Mouse (Mus musculus) kidney, adult 2 months (tissue): ENCODE results near the gene Tor1b. TPM values are rescaled to one million over a fixed set of nuclear protein-coding genes. Genes with fewer than 3 reads are reported as not detected.
A peak's percentile ranks its signal among the peaks of the same experiment; 100 is the strongest.

Source experiments
- DNase-seq: peaks from one replicate; pipeline ENCODE4 v3.0.0; 2021
- H3K27ac ChIP-seq: fragments of 200-500 bp; 2 replicates; pipeline ENCODE4 v1.5.1; 2012; ENCODE audit warnings: low read depth, low read length, control low read depth, inconsistent platforms; ENCODE audit not compliant: insufficient read depth
- H3K27me3 ChIP-seq: fragments of 200-500 bp; replicated peaks from 2 replicates; pipeline ENCODE4 v1.6.1; 2012; ENCODE audit warnings: mild to moderate bottlenecking, moderate library complexity, low read length, inconsistent platforms; ENCODE audit not compliant: control insufficient read depth, insufficient read depth
- H3K36me3 ChIP-seq: fragments of 200-500 bp; 2 replicates; pipeline ENCODE4 v1.6.1; 2012; ENCODE audit warnings: mild to moderate bottlenecking, moderate library complexity, low read length, inconsistent platforms; ENCODE audit not compliant: control insufficient read depth, insufficient read depth
- H3K4me1 ChIP-seq: fragments of 200-500 bp; 2 replicates; pipeline ENCODE4 v1.6.1; 2011; ENCODE audit warnings: low read length; ENCODE audit not compliant: control insufficient read depth, insufficient read depth
- H3K4me3 ChIP-seq: fragments of 200-500 bp; 2 replicates; pipeline ENCODE4 v1.5.1; 2011; ENCODE audit warnings: mild to moderate bottlenecking, low read depth, low read length, control low read depth; ENCODE audit not compliant: insufficient read depth
- CTCF ChIP-seq: fragments of 200-500 bp; conservative IDR thresholded peaks from 2 replicates; pipeline ENCODE4 v1.5.1; 2011; ENCODE audit warnings: low read depth, mild to moderate bottlenecking, control low read depth, low read length, moderate library complexity, mixed read lengths; ENCODE audit not compliant: insufficient read depth, insufficient read length
- POLR2A ChIP-seq: fragments of 200-500 bp; IDR thresholded peaks from one replicate; pipeline ENCODE4 v1.6.1; 2011; ENCODE audit warnings: low read depth, low read length, control low read depth
- WGBS: fragments of 180-500 bp; shearing (Covaris S2); methylation state at CpG from one replicate; pipeline ENCODE4 v1.1.7; 2018; 5-methylcytosine and 5-hydroxymethylcytosine counted together
- polyA plus RNA-seq: library from polyadenylated mRNA; depleted of rRNA; stranded (reverse); fragments of >200 nt; gene quantifications from 2 replicates; pipeline ENCODE4 v1.2.3, GENCODE M21; 2012

Tor1b gene
- polyA plus RNA-seq, 1 experiment: 22.4 TPM

DNA sequence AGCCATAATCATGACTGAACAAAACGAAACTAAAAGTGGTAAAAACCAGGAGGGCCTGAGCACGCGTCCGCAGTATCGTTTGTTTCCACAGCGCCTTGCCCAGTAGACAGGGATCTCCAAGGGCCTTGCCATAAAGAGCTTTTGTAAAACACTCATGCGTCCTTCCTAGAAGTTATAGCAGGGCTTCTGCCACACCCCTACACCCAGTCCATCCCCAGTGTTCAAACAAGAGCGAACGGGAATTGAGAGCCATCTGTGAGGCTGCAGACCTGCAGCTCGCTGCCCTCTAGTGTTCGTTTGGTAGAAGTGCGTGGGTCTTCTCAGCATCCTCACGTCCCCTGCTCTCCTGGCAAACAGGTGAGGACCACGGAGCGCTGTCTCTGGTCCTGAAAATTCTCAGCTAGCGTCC is 10.2 kb upstream of the Tor1b start:
- no peak for TF ChIP-seq POLR2A
- TF ChIP-seq CTCF: peak; percentile 93
- H3K4me3 ChIP-seq: peak overlapping the region; percentile 58
- H3K27ac ChIP-seq: no peak overlapping the region
- DNase-seq: peak; percentile 80
- no peaks in the 10 kb centered on the region for H3K27me3 ChIP-seq
- no peaks in the 10 kb centered on the region for H3K36me3 ChIP-seq
- H3K4me1 ChIP-seq: no peaks in the 10 kb centered on the region
- 20% methylated on average over 16 of the region's 16 CpGs for WGBS

DNA sequence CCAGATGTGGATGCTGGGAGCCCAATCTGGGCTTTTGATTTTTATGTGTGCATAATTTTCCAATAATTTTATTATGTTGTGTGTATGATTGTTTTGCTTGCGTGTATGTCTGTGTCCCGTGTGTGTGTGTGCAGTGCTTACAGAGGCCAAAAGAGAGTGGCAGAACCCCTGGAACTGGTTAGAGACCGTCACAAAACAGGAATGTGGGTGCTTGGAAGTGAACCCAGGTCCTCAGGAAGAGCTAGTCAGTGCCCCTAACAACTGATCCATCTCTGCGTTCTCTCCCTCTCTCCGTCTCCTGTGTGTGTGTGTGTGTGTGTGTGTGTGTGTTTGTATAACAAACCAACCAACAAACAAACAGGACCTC is 319 bp upstream of the Tor1b start:
- Histone ChIP-seq H3K4me3 (peak overlapping the region; percentile 2), H3K27me3 (no peaks in the 10 kb centered on the region), H3K4me1 (peaks cover 11% of the 10 kb centered on the region), H3K36me3 (no peaks in the 10 kb centered on the region), H3K27ac (no peak overlapping the region)
- DNase-seq: no peak
- WGBS: 26% methylated on average over 5 of the region's 5 CpGs
- TF ChIP-seq POLR2A: no peak
- no peak for TF ChIP-seq CTCF

DNA sequence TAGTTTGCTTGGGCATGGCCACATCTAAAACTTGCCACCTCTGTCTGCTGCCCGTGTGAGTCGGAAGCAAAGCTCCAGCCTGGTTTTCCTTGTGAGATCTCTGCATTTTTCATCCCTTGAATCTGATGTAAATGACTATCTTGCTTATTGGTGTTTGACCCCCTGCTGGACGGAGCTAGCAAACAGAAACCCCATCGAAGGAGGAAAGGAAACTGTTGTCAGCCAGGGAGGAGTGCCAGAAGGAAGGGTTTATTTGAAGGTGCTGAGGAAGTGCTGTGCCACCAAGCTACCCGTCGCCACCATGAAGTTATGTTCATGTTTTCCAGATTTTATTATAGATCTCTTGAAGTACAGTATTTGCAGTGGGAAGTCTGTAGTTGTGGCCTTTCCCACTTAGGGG is 2.0 kb downstream of the Tor1b start:
- TF ChIP-seq CTCF (no peak), POLR2A (no peak)
- Histone ChIP-seq H3K36me3 (no peaks in the 10 kb centered on the region; the same call in 1 of the 2 replicates), H3K27ac (no peak overlapping the region), H3K4me1 (peaks cover 15% of the 10 kb centered on the region), H3K27me3 (no peaks in the 10 kb centered on the region), H3K4me3 (no peak overlapping the region)
- no peak for DNase-seq
- 60% methylated on average over 6 of the region's 6 CpGs for WGBS

DNA sequence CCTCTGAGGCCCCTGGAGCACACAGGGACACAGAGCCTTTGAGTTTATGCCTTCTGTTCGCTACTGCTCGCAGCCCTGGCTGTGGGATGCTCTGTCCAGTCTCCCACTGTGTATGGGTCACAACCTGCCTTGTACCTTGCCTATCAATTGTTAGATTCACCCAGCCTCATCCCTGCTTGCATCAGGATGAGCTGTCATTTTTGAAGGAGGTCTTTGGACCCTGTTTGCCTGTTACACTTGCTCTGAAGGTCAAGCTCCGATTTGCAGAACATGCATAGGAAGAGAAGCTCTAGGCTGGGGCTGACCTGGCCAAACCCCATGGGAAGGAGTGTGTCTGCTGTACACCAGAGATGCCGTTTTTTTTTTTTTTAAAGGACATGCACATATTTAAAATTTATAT is 4.8 kb downstream of the Tor1b start:
- no peak for TF ChIP-seq CTCF
- TF ChIP-seq POLR2A: no peak
- Histone ChIP-seq H3K27me3 (no peaks in the 10 kb centered on the region), H3K4me3 (no peak overlapping the region), H3K4me1 (peaks cover 15% of the 10 kb centered on the region), H3K36me3 (no peaks in the 10 kb centered on the region; the same call in 1 of the 2 replicates), H3K27ac (no peak overlapping the region)
- DNase-seq: no peak
- WGBS: 70% methylated on average over 4 of the region's 4 CpGs

DNA sequence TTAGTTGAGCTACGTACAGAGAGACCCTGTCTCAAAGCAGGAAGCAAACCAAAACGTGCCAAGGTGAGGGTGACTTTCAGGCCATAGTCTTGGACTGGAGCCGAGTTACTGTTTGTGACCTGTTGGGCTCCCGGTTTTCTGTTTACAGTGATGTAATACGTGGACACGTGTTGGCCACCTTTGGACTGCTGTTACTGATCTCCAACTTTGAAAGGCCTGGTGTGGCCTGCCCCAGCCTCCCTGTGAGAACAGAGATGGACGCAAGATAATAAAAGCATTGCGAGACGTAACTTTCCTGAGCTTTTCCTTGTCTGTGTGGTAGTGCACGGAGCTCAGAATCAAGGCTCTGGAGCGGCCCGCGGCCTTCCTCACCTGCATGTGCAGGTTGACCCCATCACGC is 6.0 kb downstream of the Tor1b start:
- Histone ChIP-seq H3K4me1 (peaks cover 14% of the 10 kb centered on the region), H3K4me3 (no peak overlapping the region), H3K27ac (peak overlapping the region; percentile 62), H3K27me3 (no peaks in the 10 kb centered on the region), H3K36me3 (no peaks in the 10 kb centered on the region; the same call in 1 of the 2 replicates)
- peak; percentile 89 for DNase-seq
- 67% methylated on average over 14 of the region's 14 CpGs for WGBS
- TF ChIP-seq CTCF: no peak; the same call in 1 of the 2 replicates
- no peak for TF ChIP-seq POLR2A

DNA sequence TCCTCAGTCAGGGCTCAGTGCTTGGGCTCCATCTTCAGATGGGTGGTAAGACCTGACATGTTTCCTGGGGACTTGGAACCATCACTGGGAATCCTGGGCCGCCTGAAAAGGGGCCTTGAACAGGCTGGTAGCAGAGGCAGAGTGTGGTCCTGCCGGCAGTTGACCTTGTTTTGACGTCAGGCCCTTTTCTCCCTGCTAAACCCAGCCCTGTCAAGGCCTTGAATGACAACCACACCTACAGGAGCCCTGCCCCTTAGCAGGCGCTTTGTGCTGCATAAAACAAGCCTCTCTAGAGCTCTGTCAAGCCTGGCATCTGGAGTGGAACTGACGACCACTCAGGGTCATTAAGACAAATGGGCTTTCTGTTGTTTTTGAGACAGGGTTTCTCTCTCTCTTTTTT is 7.1 kb downstream of the Tor1b start:
- no peaks in the 10 kb centered on the region for H3K27me3 ChIP-seq
- WGBS: 49% methylated on average over 5 of the region's 5 CpGs
- H3K27ac ChIP-seq: no peak overlapping the region
- TF ChIP-seq CTCF (no peak), POLR2A (no peak)
- no peaks in the 10 kb centered on the region; the same call in 1 of the 2 replicates for H3K36me3 ChIP-seq
- no peak for DNase-seq
- H3K4me3 ChIP-seq: no peak overlapping the region
- peaks cover 4% of the 10 kb centered on the region; the same call in 1 of the 2 replicates for H3K4me1 ChIP-seq

DNA sequence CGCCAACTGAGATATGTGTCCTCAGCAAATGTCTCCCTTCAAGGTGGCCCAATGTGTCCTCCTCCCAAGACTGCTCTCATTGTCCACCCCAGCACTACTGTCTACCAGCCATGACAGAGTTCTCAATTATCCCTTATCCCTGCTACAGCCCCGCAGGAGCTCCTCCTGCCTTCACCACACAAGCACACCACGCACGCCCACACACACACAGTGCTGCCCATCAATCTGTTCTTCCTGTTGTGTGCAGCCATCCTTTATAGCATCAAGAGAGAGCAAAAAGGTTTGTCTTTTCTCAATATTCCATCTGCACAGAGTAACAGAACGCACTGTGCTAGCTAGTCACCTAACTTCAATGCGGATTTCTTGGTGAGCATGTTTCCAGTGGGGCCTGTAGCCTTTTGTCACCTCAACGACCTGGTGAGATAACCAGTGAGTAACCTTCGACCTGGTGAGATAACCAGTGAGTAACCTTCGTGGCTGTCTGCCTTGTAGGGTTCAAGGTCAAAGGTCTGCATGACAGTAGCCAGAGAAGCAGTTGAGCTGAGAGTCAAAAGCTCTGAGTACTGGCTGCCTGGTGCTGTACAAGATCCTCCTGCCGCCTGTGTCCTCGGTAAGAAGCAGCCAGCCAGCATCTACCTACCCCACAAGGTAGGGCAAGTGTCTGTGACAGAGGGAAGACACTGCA is 10.0 kb downstream of the Tor1b start:
- Histone ChIP-seq H3K27me3 (no peaks in the 10 kb centered on the region), H3K4me3 (no peak overlapping the region), H3K4me1 (peaks cover 11% of the 10 kb centered on the region; the same call in 1 of the 2 replicates), H3K36me3 (no peaks in the 10 kb centered on the region; the same call in 1 of the 2 replicates), H3K27ac (no peak overlapping the region)
- 79% methylated on average over 11 of the region's 11 CpGs for WGBS
- no peak for DNase-seq
- TF ChIP-seq POLR2A: no peak
- TF ChIP-seq CTCF: no peak
